14 mouse cellular contexts compared by ENCODE assay signal in the genomic region with DNA sequence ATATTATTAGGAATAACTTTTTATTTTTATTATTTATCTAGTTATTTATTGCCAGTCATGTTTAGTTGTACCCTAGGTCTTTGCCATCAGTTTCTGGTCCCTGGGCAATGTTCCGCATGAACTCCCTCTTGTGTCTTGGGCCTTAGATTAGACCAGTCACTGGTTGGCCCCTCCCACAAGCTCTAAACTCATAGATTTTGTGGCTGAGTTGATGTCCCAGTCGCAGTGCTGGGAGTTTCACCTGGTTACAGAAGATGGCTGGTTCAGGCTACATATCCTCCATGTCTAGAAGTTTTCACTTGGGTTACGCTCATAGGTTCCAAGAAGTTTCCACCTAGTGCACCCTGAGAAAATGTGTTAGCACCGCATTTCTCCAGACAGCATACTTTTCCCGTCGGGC.
"Had no signal": no experiment of that assay in that cellular context is flagged by ENCODE, and none has a peak within 500 bp of the region (broad histone marks: within the 10 kb centered on the region; RNA-seq: fewer than 3 reads in every experiment).

No protein-coding gene starts in this region.

- H3K4me1 ChIP-seq: midbrain, embryonic 13.5 days; midbrain, embryonic 15.5 days; neural tube, embryonic 13.5 days; stomach, embryonic 15.5 days had no signal

- H3K9ac ChIP-seq: liver, embryonic 14.5 days; lung, embryonic 14.5 days; midbrain, embryonic 13.5 days; midbrain, embryonic 15.5 days; neural tube, embryonic 13.5 days; stomach, embryonic 15.5 days had no signal

- H3K27ac ChIP-seq: liver, embryonic 14.5 days; midbrain, embryonic 13.5 days; midbrain, embryonic 15.5 days; neural tube, embryonic 13.5 days; stomach, embryonic 15.5 days had no signal

- DNase-seq: lung, adult 18-20 months; lung, embryonic 14.5 days; lung, postnatal 10 days; lung, postnatal 4 days; right cerebral cortex, postnatal 14 days; thymus, adult 2 months; thymus, postnatal 25 days; thymus, postnatal 4 days had no signal

- H3K27me3 ChIP-seq: midbrain, embryonic 13.5 days; midbrain, embryonic 15.5 days; neural tube, embryonic 13.5 days; stomach, embryonic 15.5 days had no signal

- H3K36me3 ChIP-seq: midbrain, embryonic 13.5 days; midbrain, embryonic 15.5 days; neural tube, embryonic 13.5 days; stomach, embryonic 15.5 days had no signal

- H3K9me3 ChIP-seq: midbrain, embryonic 13.5 days; midbrain, embryonic 15.5 days; neural tube, embryonic 13.5 days; stomach, embryonic 15.5 days had no signal

- H3K4me3 ChIP-seq: midbrain, embryonic 13.5 days; midbrain, embryonic 15.5 days; neural tube, embryonic 13.5 days; stomach, embryonic 15.5 days had no signal

- ATAC-seq: midbrain, embryonic 13.5 days; midbrain, embryonic 15.5 days had no signal

- H3K4me2 ChIP-seq: lung, embryonic 14.5 days; midbrain, embryonic 11.5 days; midbrain, embryonic 13.5 days; midbrain, embryonic 15.5 days; neural tube, embryonic 13.5 days; stomach, embryonic 15.5 days had no signal
